24 mouse cellular contexts compared by ENCODE assay signal in the genomic region with DNA sequence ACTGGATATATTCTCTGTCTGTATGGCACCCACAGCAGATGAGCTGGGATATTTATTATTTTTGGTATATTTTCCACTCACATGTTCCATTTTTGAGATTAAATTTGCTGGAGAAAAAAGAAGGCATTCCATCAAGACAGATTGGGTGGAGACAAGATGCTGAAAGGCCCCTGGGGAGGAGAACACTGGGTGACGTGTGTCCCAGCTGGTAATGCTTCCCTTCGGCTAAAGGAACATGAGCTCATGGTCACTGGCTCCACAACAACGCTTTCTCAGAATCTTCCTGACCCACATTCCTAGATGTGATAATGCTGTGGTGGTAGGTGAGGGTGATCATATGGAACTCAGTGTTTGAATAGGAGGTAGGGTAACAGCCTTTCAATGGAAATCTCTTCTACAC.
A peak's percentile ranks its signal among the peaks of the same experiment; 100 is the strongest.
DNase-seq lines count a peak whose midpoint lies in the region; ATAC-seq and TF ChIP-seq lines count a peak whose summit lies in the region.
"Had no signal": no experiment of that assay in that cellular context is flagged by ENCODE, and none has a peak within 500 bp of the region (broad histone marks: within the 10 kb centered on the region; RNA-seq: fewer than 3 reads in every experiment).

No protein-coding gene starts in this region.

- 72% methylated on average over 3 of the region's 3 CpGs for WGBS in heart, embryonic 10.5 days
- 66% methylated on average over 3 of the region's 3 CpGs for WGBS in heart, embryonic 12.5 days
- WGBS in lung, adult 2 months: 75% methylated on average over 3 of the region's 3 CpGs

- no peaks in the 10 kb centered on the region for H3K9me3 ChIP-seq in heart, embryonic 10.5 days
- H3K9me3 ChIP-seq in heart, embryonic 12.5 days (replicated peaks): no peaks in the 10 kb centered on the region
- H3K9me3 ChIP-seq: forebrain, embryonic 10.5 days; forebrain, embryonic 13.5 days; heart, embryonic 15.5 days; hindbrain, embryonic 12.5 days; hindbrain, embryonic 15.5 days had no signal

- H3K4me1 ChIP-seq in heart, embryonic 10.5 days: 0 out of 2 replicates have a peak, but pooled peaks cover 3% of the 10 kb centered on the region
- 0 out of 2 replicates have a peak, but pooled peaks cover 3% of the 10 kb centered on the region for H3K4me1 ChIP-seq in heart, embryonic 12.5 days (replicated peaks)
- H3K4me1 ChIP-seq in lung, adult 2 months (ENCODE audit: control insufficient read depth, insufficient read depth, low read length): peaks cover 2% of the 10 kb centered on the region; the same call in 1 of the 2 replicates
- H3K4me1 ChIP-seq: forebrain, embryonic 13.5 days; heart, embryonic 15.5 days; hindbrain, embryonic 12.5 days; hindbrain, embryonic 15.5 days had no signal

- no peaks in the 10 kb centered on the region for H3K36me3 ChIP-seq in heart, embryonic 10.5 days
- H3K36me3 ChIP-seq in heart, embryonic 12.5 days: no peaks in the 10 kb centered on the region
- H3K36me3 ChIP-seq: forebrain, embryonic 10.5 days; G1E; heart, embryonic 15.5 days; hindbrain, embryonic 12.5 days; hindbrain, embryonic 15.5 days had no signal

- H3K27me3 ChIP-seq in heart, embryonic 10.5 days (ENCODE audit: insufficient read depth, poor library complexity, severe bottlenecking): no peaks in the 10 kb centered on the region
- no peaks in the 10 kb centered on the region for H3K27me3 ChIP-seq in heart, embryonic 12.5 days (replicated peaks)
- H3K27me3 ChIP-seq: CH12.LX; forebrain, embryonic 13.5 days; heart, embryonic 15.5 days; hindbrain, embryonic 12.5 days; hindbrain, embryonic 15.5 days; Patski had no signal

- no peak for ATAC-seq in heart, embryonic 12.5 days (ENCODE audit: insufficient number of reproducible peaks, low FRiP score)
- ATAC-seq: forebrain, embryonic 13.5 days; forebrain, embryonic 16.5 days; Patski had no signal

- H3K4me3 ChIP-seq in heart, embryonic 10.5 days: no peak overlapping the region
- H3K4me3 ChIP-seq in heart, embryonic 12.5 days: no peak overlapping the region
- H3K4me3 ChIP-seq in lung, adult 2 months (replicated peaks; ENCODE audit: extremely low read depth, low read depth, low read length): no peak overlapping the region
- H3K4me3 ChIP-seq: forebrain, embryonic 10.5 days; forebrain, embryonic 13.5 days; heart, embryonic 15.5 days; hindbrain, embryonic 12.5 days; hindbrain, embryonic 15.5 days had no signal

- intact Hi-C loops in heart, postnatal 10 days (cut with DNase I): loop anchor here (5.0 kb wide), 1 partner anchor 271 kb away; no protein-coding TSS in a partner anchor

- TF ChIP-seq CTCF in lung, adult 2 months (IDR thresholded peaks at IDR 0.05; ENCODE audit: insufficient read depth, low read length): no peak

- H3K4me2 ChIP-seq in heart, embryonic 12.5 days: no peak overlapping the region
- H3K4me2 ChIP-seq: forebrain, embryonic 13.5 days; heart, embryonic 15.5 days; hindbrain, embryonic 12.5 days; hindbrain, embryonic 15.5 days had no signal

- DNase-seq in heart, adult 11 months: peak; percentile 91
- DNase-seq in heart, embryonic 10.5 days (ENCODE audit: low spot score): no peak
- peak; percentile 52 for DNase-seq in heart, postnatal 10 days
- DNase-seq in lung, postnatal 10 days: peak; percentile 9
- DNase-seq in lung, adult 2 months: no peak
- DNase-seq in skeletal muscle tissue, adult 2 months (ENCODE audit: low read depth, low spot score): peak; percentile 4
- DNase-seq: adrenal gland, postnatal 10 days; adrenal gland, postnatal 36 days; B cell, adult 2 months; cerebellum, adult 18-20 months; cerebellum, adult 9-10 months; cerebellum, postnatal 14 days; gastrocnemius, postnatal 25 days; kidney, adult 11 months had no signal

- TF ChIP-seq POLR2A in lung, adult 2 months (IDR thresholded peaks at IDR 0.05; ENCODE audit: borderline replicate concordance, extremely low read depth, low read depth, low read length): no peak

- no peak overlapping the region for H3K9ac ChIP-seq in heart, embryonic 12.5 days
- H3K9ac ChIP-seq: forebrain, embryonic 13.5 days; heart, embryonic 15.5 days; hindbrain, embryonic 12.5 days; hindbrain, embryonic 15.5 days had no signal

- H3K27ac ChIP-seq in heart, embryonic 10.5 days: no peak overlapping the region
- no peak overlapping the region for H3K27ac ChIP-seq in heart, embryonic 12.5 days (ENCODE audit: poor library complexity, severe bottlenecking)
- H3K27ac ChIP-seq: forebrain, embryonic 10.5 days; forebrain, embryonic 13.5 days; heart, embryonic 15.5 days; hindbrain, embryonic 12.5 days; hindbrain, embryonic 15.5 days had no signal

Comparison
In these comparisons a context has a peak if more than half of its experiments do, and no peak if none do; other contexts are left out.
1. DNase-seq: peak in heart, adult 11 months (single experiment), heart, postnatal 10 days (2 of 2), lung, postnatal 10 days (single experiment) and skeletal muscle tissue, adult 2 months (single experiment); none in heart, embryonic 10.5 days (single experiment) and lung, adult 2 months (single experiment).